Mouse (Mus musculus) left cerebral cortex, adult 18-20 months (tissue): ENCODE results near the gene Arl6ip6. TPM values are rescaled to one million over a fixed set of nuclear protein-coding genes. Genes with fewer than 3 reads are reported as not detected.

ENCODE experiments used
- total RNA-seq, 2 experiments: library from RNA; stranded (reverse); gene quantifications; 2 replicates each; pipeline ENCODE4 v1.2.3; 2021

Arl6ip6 gene
- total RNA-seq, 2 experiments from 2014 or later, result 11.6 to 12.8 TPM

Other genes starting within 250 kb of the Arl6ip6 start
- 10 to 100 TPM; 34.7 to 39.9 TPM for gene Prpf40a, start 442 bp upstream of the Arl6ip6 start, total RNA-seq